Mouse (Mus musculus): ENCODE measurements around the gene Plekha7. TPM values are rescaled to one million over a fixed set of nuclear protein-coding genes. Genes with fewer than 3 reads are reported as not detected.

Plekha7 gene
- polyA plus RNA-seq, 1 experiment from 2014 or later: 55.9 TPM

DNA sequence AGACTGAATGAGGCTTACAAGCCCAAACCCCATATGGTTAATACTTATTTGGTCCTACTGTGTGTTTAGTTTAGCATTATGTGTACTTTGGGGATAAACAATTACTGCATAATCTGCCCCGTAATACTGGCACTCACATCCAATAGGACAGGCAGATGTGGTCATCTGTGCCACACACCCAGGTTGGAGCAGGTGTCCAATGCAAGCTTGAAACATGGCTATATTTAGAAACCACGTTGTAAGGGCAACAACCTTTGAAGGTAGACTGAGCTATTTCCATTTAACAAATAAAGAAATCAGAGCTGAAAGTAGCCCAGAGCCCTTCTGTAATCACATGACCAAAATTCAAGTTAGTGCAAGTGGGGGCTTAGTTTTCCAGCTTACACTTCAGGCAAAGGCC lies 107.6 kb downstream of the Plekha7 start:
- H3K27ac ChIP-seq (ENCODE audit: poor library complexity, severe bottlenecking): peak overlapping the region; percentile 58
- no peak for ATAC-seq (ENCODE audit: insufficient number of reproducible peaks, low FRiP score)
- H3K36me3 ChIP-seq: no peaks in the 10 kb centered on the region

DNA sequence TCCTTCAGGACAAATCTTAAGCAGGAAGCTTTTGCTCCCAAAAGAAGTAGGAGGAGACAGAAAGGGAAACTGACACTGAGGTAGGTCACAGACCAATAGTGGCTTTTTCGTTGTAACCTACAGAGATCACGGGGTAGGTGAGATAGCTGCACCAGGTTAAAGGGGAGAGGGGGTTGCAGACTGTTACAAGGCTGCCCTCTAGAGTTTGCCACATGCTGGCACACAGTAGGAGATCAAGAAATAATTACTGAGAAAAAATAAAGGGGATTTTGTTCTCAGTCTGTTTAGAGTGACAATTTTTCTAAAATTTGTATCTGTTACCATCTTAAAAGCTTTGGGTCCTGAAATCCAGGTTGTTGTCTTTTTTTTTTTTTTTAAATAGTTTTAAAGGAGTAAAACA lies 109.3 kb downstream of the Plekha7 start:
- Histone ChIP-seq H3K9me3 (replicated peaks) (no peaks in the 10 kb centered on the region), H3K4me2 (peak overlapping the region; percentile 62), H3K9ac (no peak overlapping the region), H3K4me1 (replicated peaks) (peaks cover 94% of the 10 kb centered on the region), H3K27ac (ENCODE audit: poor library complexity, severe bottlenecking) (peak overlapping the region; percentile 84), H3K4me3 (no peak overlapping the region), H3K27me3 (replicated peaks) (no peaks in the 10 kb centered on the region), H3K36me3 (no peaks in the 10 kb centered on the region)
- no peak for ATAC-seq (ENCODE audit: insufficient number of reproducible peaks, low FRiP score)
- WGBS: 20% methylated on average over 2 of the region's 2 CpGs

More for the DNA sequence above, 107.6 kb downstream of the Plekha7 start:
- Histone ChIP-seq H3K4me3 (no peak overlapping the region), H3K9me3 (replicated peaks) (no peaks in the 10 kb centered on the region), H3K4me1 (replicated peaks) (peaks cover 89% of the 10 kb centered on the region), H3K4me2 (no peak overlapping the region), H3K27me3 (replicated peaks) (no peaks in the 10 kb centered on the region), H3K9ac (no peak overlapping the region)
- 56% methylated on average over 2 of the region's 2 CpGs for whole genome bisulfite sequencing

DNA sequence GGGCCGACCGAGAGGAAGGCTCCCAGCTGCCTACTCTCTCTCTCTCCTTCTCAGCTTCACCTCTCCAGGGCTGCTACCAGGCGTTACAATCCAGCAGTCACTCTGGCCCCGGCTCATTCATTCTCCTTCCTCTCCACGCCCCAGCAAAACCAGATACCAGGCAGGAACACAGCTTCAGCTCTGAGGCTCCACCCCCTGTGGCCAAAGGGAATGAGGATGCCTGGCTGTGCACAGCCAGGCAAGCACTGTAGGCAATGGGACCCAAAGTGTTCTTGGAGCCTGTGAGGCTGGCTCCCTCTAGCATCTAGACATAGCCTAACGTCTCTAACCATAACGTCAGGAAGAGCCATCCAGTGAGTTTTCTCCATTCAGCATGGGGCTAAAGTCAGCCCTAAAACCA lies 109.8 kb downstream of the Plekha7 start:
- Histone ChIP-seq H3K4me1 (replicated peaks) (peaks cover 93% of the 10 kb centered on the region), H3K36me3 (no peaks in the 10 kb centered on the region), H3K27me3 (replicated peaks) (no peaks in the 10 kb centered on the region), H3K4me2 (peak overlapping the region; percentile 62), H3K9me3 (replicated peaks) (no peaks in the 10 kb centered on the region), H3K27ac (ENCODE audit: poor library complexity, severe bottlenecking) (peak overlapping the region; percentile 84), H3K4me3 (peak overlapping the region; percentile 39), H3K9ac (peak overlapping the region; percentile 45)
- WGBS: 2% methylated on average over 7 of the region's 7 CpGs
- peak; percentile 60; the same call in 1 of the 2 replicates for ATAC-seq (ENCODE audit: insufficient number of reproducible peaks, low FRiP score)

- peaks cover 92% of the 10 kb centered on the region for H3K4me1 ChIP-seq (replicated peaks)
- H3K4me3 ChIP-seq: peak overlapping the region; percentile 39
- H3K9me3 ChIP-seq (replicated peaks): no peaks in the 10 kb centered on the region
- no peaks in the 10 kb centered on the region for H3K36me3 ChIP-seq
- peak overlapping the region; percentile 84 for H3K27ac ChIP-seq (ENCODE audit: poor library complexity, severe bottlenecking)
- no peak for ATAC-seq (ENCODE audit: insufficient number of reproducible peaks, low FRiP score)
- H3K9ac ChIP-seq: peak overlapping the region; percentile 45
- 31% methylated on average over 8 of the region's 8 CpGs for WGBS
- H3K4me2 ChIP-seq: peak overlapping the region; percentile 62
- H3K27me3 ChIP-seq (replicated peaks): no peaks in the 10 kb centered on the region
Observed at GRCm38 (mm10) chr7:116196974-116197679, 111.0 kb downstream of the Plekha7 start.

- Histone ChIP-seq H3K27ac (ENCODE audit: poor library complexity, severe bottlenecking) (peak overlapping the region; percentile 84), H3K4me2 (no peak overlapping the region), H3K9ac (no peak overlapping the region), H3K27me3 (replicated peaks) (no peaks in the 10 kb centered on the region), H3K4me1 (replicated peaks) (peaks cover 95% of the 10 kb centered on the region), H3K9me3 (replicated peaks) (no peaks in the 10 kb centered on the region), H3K4me3 (no peak overlapping the region), H3K36me3 (no peaks in the 10 kb centered on the region)
- ATAC-seq (ENCODE audit: insufficient number of reproducible peaks, low FRiP score): no peak
- WGBS: 77% methylated on average over 7 of the region's 7 CpGs
Observed at GRCm38 (mm10) chr7:116194996-116195395, 113.2 kb downstream of the Plekha7 start.

DNA sequence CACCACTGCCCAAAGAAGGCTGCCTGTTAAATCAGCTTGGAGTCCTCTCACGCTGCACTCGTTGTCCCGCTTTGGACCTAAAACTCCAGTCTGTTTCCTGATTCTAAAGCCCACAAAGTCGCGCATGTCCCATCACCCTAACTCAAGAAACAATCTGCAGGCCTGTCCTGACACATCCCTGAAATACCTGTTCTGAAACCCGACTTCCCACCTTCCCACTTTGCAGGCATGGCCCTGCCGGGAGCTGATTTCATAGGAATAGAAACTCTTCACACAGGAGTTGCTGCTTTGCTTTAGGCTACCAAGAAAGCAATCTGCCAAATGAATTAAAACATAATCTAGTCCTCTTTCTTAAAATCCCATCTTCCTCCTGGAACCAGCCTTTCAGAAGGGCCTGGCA lies 115.2 kb downstream of the Plekha7 start:
- Histone ChIP-seq H3K4me3 (no peak overlapping the region), H3K27me3 (replicated peaks) (no peaks in the 10 kb centered on the region), H3K9me3 (replicated peaks) (0 out of 2 replicates have a peak, but pooled peaks cover 1% of the 10 kb centered on the region), H3K27ac (ENCODE audit: poor library complexity, severe bottlenecking) (peak overlapping the region; percentile 91), H3K4me1 (replicated peaks) (peaks cover 97% of the 10 kb centered on the region), H3K36me3 (peaks cover 5% of the 10 kb centered on the region), H3K9ac (peak overlapping the region; percentile 38), H3K4me2 (no peak overlapping the region)
- WGBS: 63% methylated on average over 7 of the region's 7 CpGs
- no peak for ATAC-seq (ENCODE audit: insufficient number of reproducible peaks, low FRiP score)

- Histone ChIP-seq H3K4me2 (no peak overlapping the region), H3K9ac (no peak overlapping the region), H3K9me3 (replicated peaks) (0 out of 2 replicates have a peak, but pooled peaks cover 3% of the 10 kb centered on the region), H3K4me3 (no peak overlapping the region), H3K4me1 (replicated peaks) (peaks cover 97% of the 10 kb centered on the region), H3K27ac (ENCODE audit: poor library complexity, severe bottlenecking) (peak overlapping the region; percentile 91), H3K36me3 (peaks cover 8% of the 10 kb centered on the region), H3K27me3 (replicated peaks) (no peaks in the 10 kb centered on the region)
- 56% methylated on average over 4 of the region's 4 CpGs for WGBS
- ATAC-seq (ENCODE audit: insufficient number of reproducible peaks, low FRiP score): no peak
Observed at GRCm38 (mm10) chr7:116192096-116192595, 116.0 kb downstream of the Plekha7 start.

GRCm38 (mm10) chr7:116191138-116191537 lies 117.0 kb downstream of the Plekha7 start:
- H3K9ac ChIP-seq: peak overlapping the region; percentile 32
- peak overlapping the region; percentile 91 for H3K27ac ChIP-seq (ENCODE audit: poor library complexity, severe bottlenecking)
- H3K9me3 ChIP-seq (replicated peaks): 0 out of 2 replicates have a peak, but pooled peaks cover 3% of the 10 kb centered on the region
- ATAC-seq (ENCODE audit: insufficient number of reproducible peaks, low FRiP score): peak; percentile 46; the same call in 1 of the 2 replicates
- no peaks in the 10 kb centered on the region for H3K27me3 ChIP-seq (replicated peaks)
- no peak overlapping the region for H3K4me3 ChIP-seq
- H3K36me3 ChIP-seq: peaks cover 8% of the 10 kb centered on the region
- peaks cover 97% of the 10 kb centered on the region for H3K4me1 ChIP-seq (replicated peaks)
- peak overlapping the region; percentile 15 for H3K4me2 ChIP-seq
- WGBS: 7% methylated on average over 3 of the region's 3 CpGs

DNA sequence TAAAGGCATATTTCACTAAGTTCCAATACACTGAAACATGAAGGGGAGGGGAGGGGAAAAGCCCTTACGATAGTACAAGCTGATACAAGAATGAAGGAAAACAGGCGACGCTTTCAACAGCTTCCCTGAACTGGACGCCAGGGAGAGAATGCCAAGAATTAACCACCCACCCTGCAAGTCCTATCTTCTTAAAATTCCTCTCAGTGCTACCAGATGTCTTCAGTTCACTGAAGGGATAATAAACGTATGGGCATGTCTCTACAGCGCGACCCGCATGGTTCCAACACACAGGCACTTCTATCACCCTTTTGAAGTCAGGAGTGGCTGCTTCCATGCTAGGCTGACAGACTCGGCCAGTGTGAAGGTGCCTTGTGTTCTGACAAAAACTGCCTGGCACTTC lies 118.5 kb downstream of the Plekha7 start:
- peak overlapping the region; percentile 91 for H3K27ac ChIP-seq (ENCODE audit: poor library complexity, severe bottlenecking)
- H3K9me3 ChIP-seq (replicated peaks): 0 out of 2 replicates have a peak, but pooled peaks cover 3% of the 10 kb centered on the region
- peak overlapping the region; percentile 32 for H3K4me2 ChIP-seq
- H3K27me3 ChIP-seq (replicated peaks): no peaks in the 10 kb centered on the region
- peaks cover 97% of the 10 kb centered on the region for H3K4me1 ChIP-seq (replicated peaks)
- H3K36me3 ChIP-seq: peaks cover 8% of the 10 kb centered on the region
- ATAC-seq (ENCODE audit: insufficient number of reproducible peaks, low FRiP score): no peak
- H3K9ac ChIP-seq: no peak overlapping the region
- WGBS: 15% methylated on average over 9 of the region's 9 CpGs
- no peak overlapping the region for H3K4me3 ChIP-seq

GRCm38 (mm10) chr7:116188391-116188790 lies 119.8 kb downstream of the Plekha7 start:
- H3K27ac ChIP-seq (ENCODE audit: poor library complexity, severe bottlenecking): peak overlapping the region; percentile 36; the same call in 1 of the 2 replicates
- H3K9me3 ChIP-seq (replicated peaks): 0 out of 2 replicates have a peak, but pooled peaks cover 3% of the 10 kb centered on the region
- no peak overlapping the region for H3K4me3 ChIP-seq
- H3K4me1 ChIP-seq (replicated peaks): peaks cover 98% of the 10 kb centered on the region
- 70% methylated on average over 5 of the region's 5 CpGs for WGBS
- no peak overlapping the region for H3K4me2 ChIP-seq
- H3K36me3 ChIP-seq: peaks cover 8% of the 10 kb centered on the region
- H3K27me3 ChIP-seq (replicated peaks): no peaks in the 10 kb centered on the region
- no peak for ATAC-seq (ENCODE audit: insufficient number of reproducible peaks, low FRiP score)
- no peak overlapping the region for H3K9ac ChIP-seq

DNA sequence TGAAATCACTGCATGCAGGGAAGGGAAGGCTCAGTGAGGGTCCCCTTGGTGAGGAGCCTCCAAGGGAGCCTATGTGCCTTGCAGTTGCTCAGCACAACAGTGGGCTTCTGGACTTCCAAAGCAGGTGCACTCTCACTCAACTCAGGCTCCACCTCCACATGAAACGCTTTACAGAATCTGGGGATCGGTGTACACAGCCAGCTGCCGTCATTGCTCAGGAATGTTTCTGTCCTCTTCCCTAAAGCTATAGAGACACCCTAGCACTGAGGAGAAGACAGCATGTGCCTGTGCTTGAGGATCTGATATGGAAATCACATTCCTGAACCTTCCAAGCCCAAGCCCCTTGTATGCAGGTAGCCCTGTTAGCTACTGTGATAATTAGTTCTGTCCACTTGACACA lies 120.7 kb downstream of the Plekha7 start:
- H3K9ac ChIP-seq: no peak overlapping the region
- peaks cover 94% of the 10 kb centered on the region for H3K4me1 ChIP-seq (replicated peaks)
- H3K27ac ChIP-seq (ENCODE audit: poor library complexity, severe bottlenecking): peak overlapping the region; percentile 61
- 0 out of 2 replicates have a peak, but pooled peaks cover 3% of the 10 kb centered on the region for H3K9me3 ChIP-seq (replicated peaks)
- no peak overlapping the region for H3K4me2 ChIP-seq
- no peak for ATAC-seq (ENCODE audit: insufficient number of reproducible peaks, low FRiP score)
- H3K36me3 ChIP-seq: peaks cover 8% of the 10 kb centered on the region
- 53% methylated on average over 3 of the region's 3 CpGs for WGBS
- H3K4me3 ChIP-seq: no peak overlapping the region
- no peaks in the 10 kb centered on the region for H3K27me3 ChIP-seq (replicated peaks)
